Mouse (Mus musculus): ENCODE data around the gene Pde1b.

DNA sequence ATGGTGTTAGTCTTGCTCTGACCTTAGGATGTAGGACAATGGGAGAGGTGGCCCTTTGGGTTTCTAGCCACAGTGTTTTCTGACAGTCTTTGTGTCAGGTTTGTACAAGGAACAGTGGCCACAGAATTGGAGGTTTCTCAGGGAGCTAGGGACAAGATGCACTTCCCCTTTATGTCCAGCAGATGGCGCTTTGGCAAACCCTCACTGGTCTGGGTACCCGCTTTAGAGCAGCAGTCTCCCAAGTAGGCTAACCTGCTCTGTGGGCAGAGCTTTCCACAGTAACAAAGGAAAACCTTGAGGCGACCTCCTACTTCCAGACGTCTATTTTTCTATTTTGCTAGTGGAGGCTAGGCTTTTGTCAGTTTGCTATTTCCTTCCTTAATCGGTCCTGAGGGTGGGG is 27.5 kb downstream of the Pde1b start:
- TF ChIP-seq CTCF (IDR thresholded peaks at IDR 0.05; ENCODE audit: extremely low read depth, insufficient read length, insufficient replicate concordance, low read depth, low read length), result peak; percentile 91; the same call in 1 of the 2 replicates
- TF ChIP-seq POLR2A (IDR thresholded peaks at IDR 0.05; ENCODE audit: low read depth, low read length), result no peak

Measured in small intestine, adult 2 months (tissue).